Mouse (Mus musculus) embryonic fibroblast, embryonic 13.5 days (primary cell): ENCODE measurements around the gene Chst11.

ENCODE experiments used
- CTCF ChIP-seq: IDR thresholded peaks from 2 replicates; pipeline ENCODE4 v1.5.1; 2011; ENCODE audit warnings: mild to moderate bottlenecking, control low read depth, low read length, moderate library complexity, borderline replicate concordance; ENCODE audit not compliant: insufficient read depth
- POLR2A ChIP-seq: IDR thresholded peaks from 2 replicates; pipeline ENCODE4 v1.6.1; 2011; ENCODE audit warnings: low read depth, mild to moderate bottlenecking, control low read depth, low read length, moderate library complexity

- no peak for TF ChIP-seq CTCF
- no peak for TF ChIP-seq POLR2A
Measured at GRCm38 (mm10) chr10:83056866-83057265, 71.6 kb downstream of the Chst11 start.
